Mouse (Mus musculus): ENCODE measurements around the gene Insyn1. TPM values are rescaled to one million over a fixed set of nuclear protein-coding genes. Genes with fewer than 3 reads are reported as not detected.

Insyn1 gene
- 10.3 and 11.4 TPM in 2 replicates for polyA plus RNA-seq (2012; rRNA removed)

DNA sequence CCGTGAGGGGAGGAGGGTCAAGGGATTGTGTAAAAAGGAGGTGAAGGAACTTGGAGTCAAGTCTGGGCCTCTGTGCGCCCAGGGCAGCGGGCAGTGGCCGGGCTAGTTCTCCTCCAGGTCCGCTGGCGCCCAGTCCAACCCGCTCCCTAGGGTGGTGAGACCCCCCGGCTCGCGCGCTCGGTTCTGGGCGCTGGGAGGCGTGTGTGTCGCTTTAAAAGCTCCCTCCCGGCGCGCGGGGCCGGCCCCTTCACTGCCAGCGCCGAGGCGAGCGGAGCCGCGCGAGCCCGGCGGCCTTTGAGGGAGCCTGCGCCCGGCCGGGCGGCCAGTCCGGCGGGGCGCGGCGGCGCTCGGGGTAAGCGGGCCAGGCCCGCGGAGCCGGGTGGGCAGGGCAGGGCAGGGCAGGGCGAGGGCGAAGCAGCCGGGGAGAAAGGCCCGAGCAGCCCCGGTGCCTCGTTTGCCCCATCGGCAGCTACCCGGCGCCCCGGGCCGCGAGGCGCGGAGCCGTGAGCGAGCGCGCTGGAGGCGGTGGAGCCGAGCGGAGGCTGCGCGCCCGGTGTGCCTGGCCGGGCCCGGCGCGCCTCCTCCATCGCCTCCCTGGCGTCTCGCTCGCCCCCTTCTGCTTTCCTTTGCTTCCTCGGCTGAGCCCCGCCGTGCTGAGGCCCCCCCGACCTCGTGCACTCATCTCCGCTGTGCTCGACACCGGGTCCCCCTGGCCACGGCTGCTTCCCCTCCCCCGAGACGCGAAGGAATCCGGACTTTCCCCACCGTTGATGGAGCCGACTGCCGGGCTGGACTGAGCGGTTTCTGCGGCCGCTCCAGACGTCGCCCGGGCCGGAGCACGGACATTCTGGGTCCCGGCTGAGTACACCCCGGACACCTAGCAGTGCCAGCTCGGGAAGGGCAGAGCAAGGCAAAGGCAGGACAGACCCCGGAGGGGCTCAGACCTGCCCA, at the start of gene Insyn1:
Gene Insyn1 (plus strand): TSS at position 753 of the 951 bp plus-strand sequence.
- Histone ChIP-seq H3K4me1 (ENCODE audit: control insufficient read depth, insufficient read depth, low read length) (no peaks in the 10 kb centered on the region), H3K4me3 (replicated peaks; ENCODE audit: extremely low read depth, low read depth, low read length) (peak within 1 kb of the TSS; percentile 41)
- DNase-seq, result peak; percentile 48
- TF ChIP-seq CTCF (IDR thresholded peaks at IDR 0.05; ENCODE audit: insufficient read depth, low read length), result no peak
- no peak for TF ChIP-seq POLR2A (IDR thresholded peaks at IDR 0.05; ENCODE audit: borderline replicate concordance, extremely low read depth, low read depth, low read length)
- WGBS, result 1% methylated on average over 97 of the region's 104 CpGs

DNA sequence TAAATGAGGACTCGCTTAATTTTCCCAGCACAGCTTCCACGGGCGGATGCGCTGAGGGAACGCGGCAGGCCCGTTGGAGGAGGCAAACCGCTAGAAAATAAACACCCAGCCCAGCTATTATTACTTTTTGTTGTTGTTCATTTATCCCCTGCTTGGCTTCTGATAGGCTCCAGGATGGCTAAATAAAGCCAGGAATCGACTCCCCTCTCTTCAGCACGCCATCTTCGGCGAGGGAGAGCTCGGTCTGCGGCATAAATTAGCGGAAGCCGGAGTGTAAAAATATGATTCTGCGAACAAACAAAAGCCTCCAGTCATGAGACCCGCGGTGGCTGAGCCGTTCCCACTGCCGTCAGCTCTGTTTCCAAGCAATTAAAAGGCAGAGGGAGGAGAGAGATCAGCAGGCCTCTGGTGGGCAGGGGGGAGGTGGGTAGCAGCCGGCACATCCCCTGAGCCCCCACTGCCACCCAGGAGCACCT, 49.4 kb upstream of the Insyn1 start:
- Histone ChIP-seq H3K4me1 (ENCODE audit: control insufficient read depth, insufficient read depth, low read length) (no peaks in the 10 kb centered on the region), H3K4me3 (replicated peaks; ENCODE audit: extremely low read depth, low read depth, low read length) (no peak overlapping the region)
- 87% methylated on average over 22 of the region's 22 CpGs for WGBS
- no peak for TF ChIP-seq POLR2A (IDR thresholded peaks at IDR 0.05; ENCODE audit: borderline replicate concordance, extremely low read depth, low read depth, low read length)
- no peak for DNase-seq

DNA sequence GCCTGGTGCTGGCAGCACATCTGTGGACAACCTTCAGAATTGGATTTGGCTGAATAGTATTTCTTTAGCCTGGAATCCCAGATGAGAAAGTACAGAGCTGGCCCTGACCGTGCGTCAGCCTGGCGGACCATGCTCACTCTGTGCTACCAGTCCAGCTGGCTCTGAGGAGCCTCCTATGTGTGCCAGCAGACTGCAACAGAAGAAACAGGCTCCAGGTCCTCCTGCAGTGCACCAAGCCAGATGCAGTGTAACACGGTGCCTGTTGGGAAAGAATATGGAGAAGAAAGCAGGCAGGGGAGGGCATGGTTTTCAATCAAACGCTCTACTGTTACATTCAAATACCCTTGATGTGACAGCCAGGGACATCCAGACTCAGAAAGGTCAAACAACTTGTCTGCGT, 48.3 kb upstream of the Insyn1 start:
- no peak overlapping the region for H3K4me3 ChIP-seq (replicated peaks; ENCODE audit: extremely low read depth, low read depth, low read length)
- no peak for TF ChIP-seq CTCF (IDR thresholded peaks at IDR 0.05; ENCODE audit: insufficient read depth, low read length)
- TF ChIP-seq POLR2A (IDR thresholded peaks at IDR 0.05; ENCODE audit: borderline replicate concordance, extremely low read depth, low read depth, low read length), result no peak
- no peak for DNase-seq
- 80% methylated on average over 6 of the region's 6 CpGs for WGBS
- H3K4me1 ChIP-seq (ENCODE audit: control insufficient read depth, insufficient read depth, low read length), result no peaks in the 10 kb centered on the region

DNA sequence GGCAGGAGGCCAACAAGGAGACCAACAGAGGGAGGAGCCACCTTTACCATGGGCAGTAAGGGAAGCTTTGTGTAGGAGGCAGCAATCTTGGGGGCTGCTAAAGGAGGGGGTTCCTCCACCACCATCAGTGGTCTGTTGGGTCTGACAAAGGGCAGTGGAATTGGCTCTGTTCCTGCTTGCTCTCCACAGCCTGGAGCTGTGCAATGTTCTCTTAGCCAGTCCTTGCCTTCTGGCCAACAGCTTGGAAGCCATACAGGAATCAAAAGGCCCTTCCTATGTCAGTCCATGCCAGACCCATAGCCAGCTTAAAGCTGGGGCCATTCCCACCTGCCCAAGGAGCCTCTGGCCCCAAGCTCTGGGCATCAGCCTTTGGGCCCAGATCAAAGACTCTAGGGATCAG, 47.8 kb upstream of the Insyn1 start:
- TF ChIP-seq POLR2A (IDR thresholded peaks at IDR 0.05; ENCODE audit: borderline replicate concordance, extremely low read depth, low read depth, low read length), result no peak
- no peak for TF ChIP-seq CTCF (IDR thresholded peaks at IDR 0.05; ENCODE audit: insufficient read depth, low read length)
- no peak for DNase-seq
- H3K4me1 ChIP-seq (ENCODE audit: control insufficient read depth, insufficient read depth, low read length), result no peaks in the 10 kb centered on the region

DNA sequence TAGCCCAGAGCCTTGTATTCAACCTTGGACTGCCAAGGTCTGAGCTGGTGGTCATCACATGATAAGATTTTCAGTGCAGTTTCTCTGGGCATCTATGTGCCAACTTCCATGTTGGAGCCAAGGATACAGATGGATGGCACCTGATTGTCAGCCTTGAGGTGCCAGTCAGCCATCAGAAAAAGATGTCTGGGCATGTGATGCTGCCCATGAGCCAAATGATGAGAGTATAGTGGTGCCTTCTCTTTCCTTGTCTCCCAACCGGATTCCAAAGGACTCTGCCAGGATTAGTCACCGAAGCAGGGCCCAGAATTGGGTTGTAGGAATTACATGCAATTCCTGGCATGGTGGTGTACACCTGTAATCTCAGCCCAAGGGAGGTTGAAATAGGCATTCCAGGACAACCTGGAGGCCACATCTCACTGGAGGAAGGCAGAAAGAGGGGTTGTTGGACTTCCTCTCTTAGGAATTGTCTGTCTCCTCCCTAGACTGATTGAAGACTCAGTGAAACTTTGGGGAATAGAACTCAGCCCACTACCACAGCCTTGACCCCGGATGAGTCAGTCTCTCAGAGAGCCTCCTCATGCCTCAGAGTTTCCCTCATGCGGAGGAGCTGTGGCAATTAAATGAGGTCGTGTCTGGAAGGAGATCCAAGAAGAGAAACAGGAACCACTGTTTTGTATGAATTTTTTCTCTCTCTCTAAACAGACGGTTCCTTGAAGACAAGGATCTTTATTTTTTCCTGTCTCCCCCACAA, 46.9 kb upstream of the Insyn1 start:
- Histone ChIP-seq H3K4me3 (replicated peaks; ENCODE audit: extremely low read depth, low read depth, low read length) (no peak overlapping the region), H3K4me1 (ENCODE audit: control insufficient read depth, insufficient read depth, low read length) (no peaks in the 10 kb centered on the region)
- DNase-seq, result no peak
- TF ChIP-seq CTCF (IDR thresholded peaks at IDR 0.05; ENCODE audit: insufficient read depth, low read length) (no peak), POLR2A (IDR thresholded peaks at IDR 0.05; ENCODE audit: borderline replicate concordance, extremely low read depth, low read depth, low read length) (no peak)
- 39% methylated on average over 6 of the region's 6 CpGs for WGBS

More for the DNA sequence above, 47.8 kb upstream of the Insyn1 start:
- no peak overlapping the region for H3K4me3 ChIP-seq (replicated peaks; ENCODE audit: extremely low read depth, low read depth, low read length)

DNA sequence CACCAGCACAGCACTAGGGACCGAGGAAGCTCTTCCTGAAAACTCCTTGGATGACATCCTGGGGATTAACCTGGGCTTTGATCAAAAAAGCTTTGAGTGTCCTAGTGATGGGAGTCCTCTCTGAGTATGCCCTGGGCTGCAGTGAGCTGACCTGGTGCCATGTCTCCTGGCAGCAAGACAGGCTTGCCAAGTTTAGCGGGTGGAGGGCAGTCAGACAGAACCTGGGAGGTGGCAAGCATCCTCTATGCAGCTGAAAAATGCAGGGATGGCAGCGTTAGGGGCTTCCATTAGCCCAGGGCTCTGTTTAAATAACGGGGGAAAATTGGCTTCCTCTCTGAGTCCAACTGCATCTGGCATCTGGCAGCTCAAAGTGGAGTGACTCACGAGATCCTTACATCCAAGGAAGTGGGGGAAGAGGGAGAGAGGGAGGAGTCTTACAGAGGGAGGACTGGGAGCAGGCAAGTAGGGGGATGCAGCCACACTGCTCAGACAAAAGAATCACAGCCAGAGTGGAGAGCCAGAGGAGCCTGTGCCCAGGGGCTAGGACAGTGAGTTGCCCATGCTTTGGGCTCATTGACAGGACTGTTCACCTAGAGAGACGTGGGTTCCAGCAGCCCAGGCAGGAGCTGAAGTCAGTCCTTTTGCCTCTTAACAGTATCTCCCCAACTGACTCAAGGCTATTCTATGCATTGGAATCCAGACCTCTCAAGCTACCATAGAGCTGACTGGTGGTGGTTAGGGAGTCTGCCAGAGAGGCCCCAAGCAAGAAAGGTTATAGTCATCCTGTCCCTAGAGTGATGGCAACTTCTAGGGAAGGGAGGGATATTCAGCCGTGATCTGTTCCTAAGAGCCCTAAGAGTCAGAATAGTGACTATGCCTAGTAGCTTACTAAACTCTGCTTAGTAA, 46.0 kb upstream of the Insyn1 start:
- WGBS, result 35% methylated on average over 7 of the region's 7 CpGs
- no peak for DNase-seq
- Histone ChIP-seq H3K4me1 (ENCODE audit: control insufficient read depth, insufficient read depth, low read length) (no peaks in the 10 kb centered on the region), H3K4me3 (replicated peaks; ENCODE audit: extremely low read depth, low read depth, low read length) (no peak overlapping the region)
- no peak for TF ChIP-seq CTCF (IDR thresholded peaks at IDR 0.05; ENCODE audit: insufficient read depth, low read length)
- no peak for TF ChIP-seq POLR2A (IDR thresholded peaks at IDR 0.05; ENCODE audit: borderline replicate concordance, extremely low read depth, low read depth, low read length)

DNA sequence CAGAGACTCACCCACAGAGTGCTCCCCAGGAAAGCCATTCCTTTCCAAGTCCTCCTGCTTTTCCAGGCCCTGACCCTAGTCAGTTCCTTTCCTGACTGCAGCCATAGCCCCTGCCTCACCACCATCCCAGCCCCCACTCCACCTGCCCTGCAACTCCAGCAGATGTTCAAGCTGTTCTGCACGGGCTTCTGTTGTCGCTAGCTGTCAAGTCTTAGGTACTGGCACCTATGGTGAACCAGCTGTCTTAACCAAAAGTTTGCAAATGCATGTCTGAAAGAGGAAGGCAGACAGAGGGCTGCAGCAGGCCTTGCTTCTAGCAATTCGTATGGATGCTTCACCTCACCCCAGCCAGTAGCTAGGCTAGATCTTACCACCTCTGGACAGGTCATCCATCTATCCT, 45.3 kb upstream of the Insyn1 start:
- no peak for TF ChIP-seq POLR2A (IDR thresholded peaks at IDR 0.05; ENCODE audit: borderline replicate concordance, extremely low read depth, low read depth, low read length)
- no peak for TF ChIP-seq CTCF (IDR thresholded peaks at IDR 0.05; ENCODE audit: insufficient read depth, low read length)
- Histone ChIP-seq H3K4me3 (replicated peaks; ENCODE audit: extremely low read depth, low read depth, low read length) (no peak overlapping the region), H3K4me1 (ENCODE audit: control insufficient read depth, insufficient read depth, low read length) (no peaks in the 10 kb centered on the region)
- WGBS, result 86% methylated on average over 3 of the region's 3 CpGs
- no peak for DNase-seq

DNA sequence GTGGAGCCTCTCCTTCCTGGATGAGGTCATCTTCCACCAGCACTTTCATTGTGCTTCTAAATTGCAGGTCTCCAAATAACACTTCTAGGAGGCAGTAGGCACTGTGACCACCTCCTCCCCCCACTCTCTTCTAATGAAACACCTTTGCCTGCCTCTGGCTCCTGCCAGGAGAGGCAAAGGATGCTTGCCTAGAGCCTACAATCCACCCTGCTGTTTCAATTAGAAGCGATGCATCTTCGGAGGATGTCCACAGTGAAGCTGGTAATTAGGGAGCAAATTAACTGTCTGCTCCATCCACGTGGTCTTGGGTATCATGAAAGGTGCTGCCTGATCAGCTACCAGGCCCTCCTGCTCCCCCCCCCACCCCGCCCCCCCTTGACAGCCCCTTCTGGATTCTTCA, 41.6 kb upstream of the Insyn1 start:
- 59% methylated on average over 4 of the region's 4 CpGs for WGBS
- TF ChIP-seq POLR2A (IDR thresholded peaks at IDR 0.05; ENCODE audit: borderline replicate concordance, extremely low read depth, low read depth, low read length) (no peak), CTCF (IDR thresholded peaks at IDR 0.05; ENCODE audit: insufficient read depth, low read length) (no peak)
- H3K4me1 ChIP-seq (ENCODE audit: control insufficient read depth, insufficient read depth, low read length), result no peaks in the 10 kb centered on the region
- no peak for DNase-seq
- H3K4me3 ChIP-seq (replicated peaks; ENCODE audit: extremely low read depth, low read depth, low read length), result no peak overlapping the region
